Comparison of ENCODE assay signal across 8 mouse cellular contexts in genomic region chr2:14702973-14703645, GRCm38 (mm10).
A peak's percentile ranks its signal among the peaks of the same experiment; 100 is the strongest.
DNase-seq lines count a peak whose midpoint lies in the region; ATAC-seq and TF ChIP-seq lines count a peak whose summit lies in the region.

No protein-coding gene starts in this region.

- intact Hi-C loops in heart, adult 2 months (cut with DNase I), result loop anchor here (5.0 to 10.0 kb wide), 3 partner anchors 396 to 656 kb away; no protein-coding TSS in a partner anchor

- DNase-seq in heart, adult 2 months, result no peak
- DNase-seq in testis, postnatal 10 days (ENCODE audit: low spot score), result peak; percentile 54
- no peak for DNase-seq in testis, postnatal 14 days (ENCODE audit: low spot score)
- DNase-seq in cerebellum, adult 8-10 months, result peak; percentile 30

- H3K9ac ChIP-seq in heart, adult 2 months (ENCODE audit: low read depth, low read length), result no peak overlapping the region
- H3K9ac ChIP-seq in heart, embryonic 12.5 days, result no peak overlapping the region

- 95% methylated on average over 1 of the region's 1 CpGs for WGBS in heart, adult 2 months
- whole genome bisulfite sequencing in heart, embryonic 12.5 days, result 69% methylated on average over 1 of the region's 1 CpGs

- H3K79me2 ChIP-seq in heart, adult 2 months (replicated peaks; ENCODE audit: control insufficient read depth, insufficient read depth, low read length), result no peaks in the 10 kb centered on the region

- ATAC-seq in heart, embryonic 12.5 days (ENCODE audit: insufficient number of reproducible peaks, low FRiP score), result no peak
- peak; percentile 58 for ATAC-seq in inflammation-experienced regulatory T-cells, adult 6 months
- ATAC-seq in megakaryocyte-erythroid progenitor cell, adult 5-6 weeks (replicated peaks; ENCODE audit: low FRiP score, low TSS enrichment, poor library complexity, severe bottlenecking), result peak; percentile 70
- ATAC-seq in activated CD4-positive, CD25-positive, alpha-beta regulatory T cell, adult 4 months, result no peak

- H3K36me3 ChIP-seq in heart, adult 2 months (ENCODE audit: control insufficient read depth, insufficient read depth, low read length), result no peaks in the 10 kb centered on the region
- no peaks in the 10 kb centered on the region for H3K36me3 ChIP-seq in heart, embryonic 12.5 days

- H3K4me1 ChIP-seq in heart, adult 2 months (ENCODE audit: control insufficient read depth, insufficient read depth, low read length), result no peaks in the 10 kb centered on the region
- H3K4me1 ChIP-seq in heart, embryonic 12.5 days (replicated peaks), result no peaks in the 10 kb centered on the region

- no peak overlapping the region for H3K4me3 ChIP-seq in heart, adult 2 months
- H3K4me3 ChIP-seq in heart, embryonic 12.5 days, result no peak overlapping the region

- no peaks in the 10 kb centered on the region for H3K9me3 ChIP-seq in heart, embryonic 12.5 days (replicated peaks)

- H3K27me3 ChIP-seq in heart, adult 2 months (ENCODE audit: control insufficient read depth, insufficient read depth, low read length), result no peaks in the 10 kb centered on the region
- no peaks in the 10 kb centered on the region for H3K27me3 ChIP-seq in heart, embryonic 12.5 days (replicated peaks)

- H3K27ac ChIP-seq in heart, adult 2 months, result no peak overlapping the region
- H3K27ac ChIP-seq in heart, embryonic 12.5 days (ENCODE audit: poor library complexity, severe bottlenecking), result no peak overlapping the region

- H3K4me2 ChIP-seq in heart, embryonic 12.5 days, result no peak overlapping the region

- TF ChIP-seq POLR2A in heart, adult 2 months (IDR thresholded peaks at IDR 0.05; ENCODE audit: insufficient read depth, low read depth, low read length), result no peak

- TF ChIP-seq CTCF in heart, adult 2 months (IDR thresholded peaks at IDR 0.05), result peak; percentile 80

- TF ChIP-seq EP300 in heart, adult 2 months (IDR thresholded peaks at IDR 0.05; ENCODE audit: insufficient read depth, low read depth, low read length), result no peak

Comparison
In these comparisons a context has a peak if more than half of its experiments do, and no peak if none do; other contexts are left out.
1. DNase-seq: peak in testis, postnatal 10 days (single experiment) and cerebellum, adult 8-10 months (single experiment); none in heart, adult 2 months (0 of 2) and testis, postnatal 14 days (single experiment).
2. ATAC-seq: peak in inflammation-experienced regulatory T-cells, adult 6 months (single experiment) and megakaryocyte-erythroid progenitor cell, adult 5-6 weeks (single experiment); none in heart, embryonic 12.5 days (single experiment) and activated CD4-positive, CD25-positive, alpha-beta regulatory T cell, adult 4 months (single experiment).